Mouse (Mus musculus) cortical plate, adult 2 months (tissue): ENCODE measurements around the gene Lilra6. TPM values are rescaled to one million over a fixed set of nuclear protein-coding genes. Genes with fewer than 3 reads are reported as not detected.

Source experiments
- polyA plus RNA-seq: library from polyadenylated mRNA; depleted of rRNA; stranded (reverse); fragments of >200 nt; gene quantifications from 2 replicates; pipeline ENCODE4 v1.2.3, GENCODE M21; 2012; rRNA removed

The Lilra6 gene
- polyA plus RNA-seq, 1 experiment, result not detected

Other genes with a start within 250 kb of the Lilra6 start
- gene Leng1, start 249.7 kb downstream of the Lilra6 start, polyA plus RNA-seq, result 7.3 and 8.3 TPM in 2 replicates
- gene Tmc4, start 237.9 kb downstream of the Lilra6 start, polyA plus RNA-seq, result 12.6 and 14.8 TPM in 2 replicates
- gene Tsen34, start 222.6 kb downstream of the Lilra6 start, polyA plus RNA-seq, result 88.4 and 94.9 TPM in 2 replicates
- 155 and 156 TPM in 2 replicates for gene Mboat7, start 222.0 kb downstream of the Lilra6 start, polyA plus RNA-seq
- 938 and 983 TPM in 2 replicates for gene Rps9, start 211.5 kb downstream of the Lilra6 start, polyA plus RNA-seq
- gene Pirb, start 195.1 kb downstream of the Lilra6 start, polyA plus RNA-seq, result 0.38 and 0.40 TPM in 2 replicates
- gene Gm15448, start 89.8 kb downstream of the Lilra6 start, polyA plus RNA-seq, result not detected in 2 replicates
- gene Pira2, start 70.5 kb downstream of the Lilra6 start, polyA plus RNA-seq, result not detected in 2 replicates
- 0.06 TPM in 1 of 2 replicates, not detected in the other for gene Gm14548, start 17.4 kb downstream of the Lilra6 start, polyA plus RNA-seq
- gene Lair1, start 147.7 kb upstream of the Lilra6 start, polyA plus RNA-seq, result 9.3 and 11.1 TPM in 2 replicates
- gene Ttyh1, start 203.9 kb upstream of the Lilra6 start, polyA plus RNA-seq, result 817 and 841 TPM in 2 replicates
- 481 and 484 TPM in 2 replicates for gene Leng8, start 221.5 kb upstream of the Lilra6 start, polyA plus RNA-seq
- 8.4 and 8.5 TPM in 2 replicates for gene Leng9, start 234.9 kb upstream of the Lilra6 start, polyA plus RNA-seq
- 3.7 and 4.8 TPM in 2 replicates for gene Cdc42ep5, start 249.4 kb upstream of the Lilra6 start, polyA plus RNA-seq